Mouse (Mus musculus): ENCODE data around the gene Tmem145.

GRCm38 (mm10) chr7:25339329-25339728 lies 33.4 kb downstream of the Tmem145 start:
- no peak for TF ChIP-seq CTCF (IDR thresholded peaks at IDR 0.05; ENCODE audit: low read depth)
- TF ChIP-seq EP300 (optimal IDR thresholded peaks at IDR 0.05) = no peak

All from stomach, postnatal 0 days (tissue).